Mouse (Mus musculus): ENCODE measurements around the gene Zfp791.

DNA sequence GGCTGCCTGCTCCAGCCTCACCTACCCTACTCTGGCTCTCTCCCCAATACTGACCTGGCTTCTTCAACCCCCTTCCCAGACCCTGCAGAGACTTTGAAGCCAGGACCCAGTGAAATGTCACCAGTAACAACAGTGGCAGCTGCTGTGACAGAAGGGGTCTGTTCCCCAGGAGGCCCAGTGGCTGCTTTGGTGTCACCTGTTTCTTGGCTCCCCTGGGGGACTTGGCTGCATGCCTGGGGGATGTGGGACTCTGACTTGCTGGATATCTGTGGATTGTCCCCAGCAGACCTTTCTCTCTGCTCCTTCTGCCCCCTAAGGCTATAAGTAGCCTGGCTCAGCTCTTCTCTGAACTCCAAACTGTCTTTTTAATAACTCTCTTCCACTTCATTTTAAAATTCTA lies 54.9 kb downstream of the Zfp791 start, which contains the start of gene Gm5741:
- TF ChIP-seq POLR2A (IDR thresholded peaks at IDR 0.05; ENCODE audit: insufficient read depth, low read depth, low read length) (no peak), CTCF (IDR thresholded peaks at IDR 0.05; ENCODE audit: insufficient read depth, low read depth, low read length) (no peak)
